Mouse (Mus musculus) heart, embryonic 11.5 days (tissue): ENCODE results near the gene Tff3. TPM values are rescaled to one million over a fixed set of nuclear protein-coding genes. Genes with fewer than 3 reads are reported as not detected.

Experiments
- ATAC-seq: fragments of 200-750 bp; cut with Nextera tagmentation; replicated peaks from 2 replicates; pipeline ENCODE4 v1.8.0; 2017; ENCODE audit warnings: moderate library complexity; ENCODE audit not compliant: insufficient number of reproducible peaks, low FRiP score, low TSS enrichment
- H3K27ac ChIP-seq: fragments of 300-500 bp; sonication (generic); 2 replicates; pipeline ENCODE4 v1.5.1; 2014; ENCODE audit warnings: mild to moderate bottlenecking, low read depth, low read length
- H3K27me3 ChIP-seq: fragments of 300-500 bp; sonication (generic); 2 replicates; pipeline ENCODE4 v1.6.1; 2014; ENCODE audit warnings: mild to moderate bottlenecking, low read length, mixed read lengths; ENCODE audit not compliant: control insufficient read depth, insufficient read depth
- H3K36me3 ChIP-seq: fragments of 300-500 bp; sonication (generic); 2 replicates; pipeline ENCODE4 v1.6.1; 2014; ENCODE audit warnings: mild to moderate bottlenecking, low read length, moderate library complexity, mixed read lengths; ENCODE audit not compliant: control insufficient read depth, insufficient read depth
- H3K4me1 ChIP-seq: fragments of 300-500 bp; sonication (generic); 2 replicates; pipeline ENCODE4 v1.6.1; 2014; ENCODE audit warnings: low read length; ENCODE audit not compliant: control insufficient read depth, insufficient read depth
- H3K4me2 ChIP-seq: fragments of 300-500 bp; sonication (generic); 2 replicates; pipeline ENCODE4 v1.6.1; 2014; ENCODE audit warnings: mild to moderate bottlenecking, moderate library complexity
- H3K4me3 ChIP-seq: fragments of 300-500 bp; sonication (generic); 2 replicates; pipeline ENCODE4 v1.5.1; 2014; ENCODE audit warnings: low read depth, low read length
- H3K9ac ChIP-seq: fragments of 300-500 bp; sonication (generic); 2 replicates; pipeline ENCODE4 v1.6.1; 2014; ENCODE audit warnings: mild to moderate bottlenecking, low read depth, low read length, moderate library complexity
- H3K9me3 ChIP-seq: fragments of 300-500 bp; sonication (generic); replicated peaks from 2 replicates; pipeline ENCODE4 v1.6.1; 2016; ENCODE audit warnings: low read length; ENCODE audit not compliant: control insufficient read depth
- WGBS: fragments of 180-500 bp; shearing (Covaris S2); extraction: QIAGEN DNeasy Blood & Tissue Kit; methylation state at CpG from one replicate; pipeline ENCODE4 v1.1.7; 2014; ENCODE audit not compliant: insufficient replicate concordance; 5-methylcytosine and 5-hydroxymethylcytosine counted together
- polyA plus RNA-seq: library from polyadenylated mRNA; unstranded; fragments of >200 nt; fragmentation: Nextera tagmentation; extraction: Ambion mirVana; gene quantifications from 2 replicates; pipeline ENCODE4 v1.2.1, GENCODE M21; 2014

Gene Tff3
- polyA plus RNA-seq, 1 experiment from 2014 or later = not detected

GRCm38 (mm10) chr17:31134913-31135312 lies 5.5 kb upstream of the Tff3 start:
- Histone ChIP-seq H3K36me3 (no peaks in the 10 kb centered on the region), H3K27me3 (no peaks in the 10 kb centered on the region), H3K4me3 (no peak overlapping the region), H3K9ac (no peak overlapping the region), H3K9me3 (no peaks in the 10 kb centered on the region), H3K4me1 (no peaks in the 10 kb centered on the region), H3K4me2 (no peak overlapping the region), H3K27ac (no peak overlapping the region)
- no peak for ATAC-seq
- 65% methylated on average over 6 of the region's 6 CpGs for WGBS

- Histone ChIP-seq H3K27ac (no peak overlapping the region), H3K4me2 (no peak overlapping the region), H3K27me3 (no peaks in the 10 kb centered on the region), H3K36me3 (no peaks in the 10 kb centered on the region), H3K4me3 (no peak overlapping the region), H3K4me1 (no peaks in the 10 kb centered on the region), H3K9ac (no peak overlapping the region), H3K9me3 (no peaks in the 10 kb centered on the region)
- WGBS = 66% methylated on average over 15 of the region's 15 CpGs
- no peak for ATAC-seq
Measured at GRCm38 (mm10) chr17:31133776-31134175, 4.3 kb upstream of the Tff3 start.

- H3K9me3 ChIP-seq = no peaks in the 10 kb centered on the region
- no peak for ATAC-seq
- no peak overlapping the region for H3K27ac ChIP-seq
- no peaks in the 10 kb centered on the region for H3K4me1 ChIP-seq
- H3K27me3 ChIP-seq = 0 out of 2 replicates have a peak, but pooled peaks cover 7% of the 10 kb centered on the region
- H3K9ac ChIP-seq = no peak overlapping the region
- WGBS = 78% methylated on average over 10 of the region's 10 CpGs
- H3K36me3 ChIP-seq = no peaks in the 10 kb centered on the region
- H3K4me3 ChIP-seq = no peak overlapping the region
- H3K4me2 ChIP-seq = no peak overlapping the region
Measured at GRCm38 (mm10) chr17:31131269-31131821, 1.9 kb upstream of the Tff3 start.

GRCm38 (mm10) chr17:31128708-31129318 lies 633 bp downstream of the Tff3 start:
- Histone ChIP-seq H3K27ac (no peak overlapping the region), H3K4me3 (no peak overlapping the region), H3K36me3 (no peaks in the 10 kb centered on the region), H3K9me3 (no peaks in the 10 kb centered on the region), H3K4me2 (no peak overlapping the region), H3K27me3 (0 out of 2 replicates have a peak, but pooled peaks cover 7% of the 10 kb centered on the region), H3K4me1 (no peaks in the 10 kb centered on the region), H3K9ac (no peak overlapping the region)
- no peak for ATAC-seq
- 69% methylated on average over 9 of the region's 9 CpGs for WGBS

- Histone ChIP-seq H3K4me2 (no peak overlapping the region), H3K36me3 (no peaks in the 10 kb centered on the region), H3K9me3 (no peaks in the 10 kb centered on the region), H3K27me3 (0 out of 2 replicates have a peak, but pooled peaks cover 7% of the 10 kb centered on the region), H3K4me3 (no peak overlapping the region), H3K27ac (no peak overlapping the region), H3K9ac (no peak overlapping the region), H3K4me1 (no peaks in the 10 kb centered on the region)
- 36% methylated on average over 9 of the region's 9 CpGs for WGBS
- ATAC-seq = no peak
Measured at GRCm38 (mm10) chr17:31125548-31126266, 3.7 kb downstream of the Tff3 start.

- no peak for ATAC-seq
- WGBS = 10% methylated on average over 8 of the region's 8 CpGs
- H3K36me3 ChIP-seq = no peaks in the 10 kb centered on the region
- no peaks in the 10 kb centered on the region for H3K9me3 ChIP-seq
- no peak overlapping the region for H3K4me2 ChIP-seq
- H3K27ac ChIP-seq = no peak overlapping the region
- no peak overlapping the region for H3K4me3 ChIP-seq
- H3K4me1 ChIP-seq = no peaks in the 10 kb centered on the region
- H3K9ac ChIP-seq = no peak overlapping the region
- 0 out of 2 replicates have a peak, but pooled peaks cover under 1% of the 10 kb centered on the region for H3K27me3 ChIP-seq
Measured at GRCm38 (mm10) chr17:31121975-31122374, 7.5 kb downstream of the Tff3 start.

GRCm38 (mm10) chr17:31119429-31119828 lies 10.0 kb downstream of the Tff3 start:
- 2% methylated on average over 7 of the region's 7 CpGs for WGBS
- no peak overlapping the region for H3K4me2 ChIP-seq
- no peaks in the 10 kb centered on the region for H3K9me3 ChIP-seq
- H3K9ac ChIP-seq = no peak overlapping the region
- H3K4me1 ChIP-seq = no peaks in the 10 kb centered on the region
- H3K27ac ChIP-seq = no peak overlapping the region
- no peaks in the 10 kb centered on the region for H3K27me3 ChIP-seq
- no peak for ATAC-seq
- no peaks in the 10 kb centered on the region for H3K36me3 ChIP-seq
- no peak overlapping the region for H3K4me3 ChIP-seq

- Histone ChIP-seq H3K27me3 (no peaks in the 10 kb centered on the region), H3K4me3 (no peak overlapping the region), H3K4me1 (no peaks in the 10 kb centered on the region), H3K4me2 (no peak overlapping the region), H3K27ac (no peak overlapping the region), H3K36me3 (no peaks in the 10 kb centered on the region), H3K9me3 (no peaks in the 10 kb centered on the region), H3K9ac (no peak overlapping the region)
- ATAC-seq = no peak
- WGBS = 83% methylated on average over 5 of the region's 5 CpGs
Measured at GRCm38 (mm10) chr17:31117946-31118345, 11.5 kb downstream of the Tff3 start.
